Mouse (Mus musculus) midbrain, postnatal 0 days (tissue): ENCODE measurements at regions not wholly inside any gene's neighbourhood (a gene's known extent, or its start where the extent isn't known, plus 50 kb on each side); places are given as distances from the start of the nearest gene placed in this dataset.

Source experiments
- ATAC-seq: fragments of 200-750 bp; cut with Nextera tagmentation; 2 replicates; pipeline ENCODE4 v1.8.0; 2017; ENCODE audit warnings: moderate number of reproducible peaks, mild to moderate bottlenecking, moderate TSS enrichment, moderate library complexity; ENCODE audit not compliant: low FRiP score
- DNase-seq: peaks from one replicate; pipeline ENCODE4 v3.0.0-alpha.2; 2015; ENCODE audit warnings: low spot score
- H3K27ac ChIP-seq: fragments of 300-500 bp; sonication (generic); 2 replicates; pipeline ENCODE4 v1.5.1; 2014; ENCODE audit warnings: low read depth, mild to moderate bottlenecking, low read length, mixed read lengths
- H3K27me3 ChIP-seq: fragments of 300-500 bp; sonication (generic); 2 replicates; pipeline ENCODE4 v1.6.1; 2014; ENCODE audit warnings: low read length, control low read depth, mixed read lengths; ENCODE audit not compliant: insufficient read depth
- H3K36me3 ChIP-seq: fragments of 300-500 bp; sonication (generic); 2 replicates; pipeline ENCODE4 v1.6.1; 2014; ENCODE audit warnings: low read length, control low read depth, mixed read lengths; ENCODE audit not compliant: insufficient read depth
- H3K4me1 ChIP-seq: fragments of 300-500 bp; sonication (generic); 2 replicates; pipeline ENCODE4 v1.6.1; 2014; ENCODE audit warnings: mild to moderate bottlenecking, control low read depth, antibody characterized with exemption, low read length, mixed read lengths; ENCODE audit not compliant: insufficient read depth
- H3K4me2 ChIP-seq: fragments of 300-500 bp; sonication (generic); 2 replicates; pipeline ENCODE4 v1.6.1; 2014; ENCODE audit warnings: low read depth, mild to moderate bottlenecking, low read length, mixed read lengths; ENCODE audit not compliant: poor library complexity, severe bottlenecking
- H3K4me3 ChIP-seq: fragments of 300-500 bp; sonication (generic); 2 replicates; pipeline ENCODE4 v1.5.1; 2014; ENCODE audit warnings: low read depth, mild to moderate bottlenecking, low read length, moderate library complexity
- H3K9ac ChIP-seq: fragments of 300-500 bp; sonication (generic); replicated peaks from 2 replicates; pipeline ENCODE4 v1.6.1; 2014; ENCODE audit warnings: mild to moderate bottlenecking, low read length, moderate library complexity, mixed read lengths; ENCODE audit not compliant: poor library complexity, severe bottlenecking
- H3K9me3 ChIP-seq: fragments of 300-500 bp; sonication (generic); 2 replicates; pipeline ENCODE4 v1.6.1; 2016; ENCODE audit warnings: low read length, control low read depth
- CTCF ChIP-seq: IDR thresholded peaks from 2 replicates; pipeline ENCODE4 v1.5.1; 2016; ENCODE audit warnings: antibody characterized with exemption, mild to moderate bottlenecking
- WGBS: fragments of 180-500 bp; shearing (Covaris S2); extraction: QIAGEN DNeasy Blood & Tissue Kit; methylation state at CpG from one replicate; pipeline ENCODE4 v1.1.7; 2014; 5-methylcytosine and 5-hydroxymethylcytosine counted together

- TF ChIP-seq CTCF, result no peak
- Histone ChIP-seq H3K9me3 (no peaks in the 10 kb centered on the region), H3K4me1 (no peaks in the 10 kb centered on the region), H3K4me2 (no peak overlapping the region), H3K27me3 (no peaks in the 10 kb centered on the region), H3K27ac (no peak overlapping the region), H3K4me3 (no peak overlapping the region), H3K36me3 (no peaks in the 10 kb centered on the region), H3K9ac (no peak overlapping the region)
- DNase-seq (no peak), ATAC-seq (no peak)
- whole genome bisulfite sequencing, result 88% methylated on average over 4 of the region's 4 CpGs
Measured at GRCm38 (mm10) chr14:36316418-36317111, 221.8 kb downstream of the 4930474N05Rik start.

DNA sequence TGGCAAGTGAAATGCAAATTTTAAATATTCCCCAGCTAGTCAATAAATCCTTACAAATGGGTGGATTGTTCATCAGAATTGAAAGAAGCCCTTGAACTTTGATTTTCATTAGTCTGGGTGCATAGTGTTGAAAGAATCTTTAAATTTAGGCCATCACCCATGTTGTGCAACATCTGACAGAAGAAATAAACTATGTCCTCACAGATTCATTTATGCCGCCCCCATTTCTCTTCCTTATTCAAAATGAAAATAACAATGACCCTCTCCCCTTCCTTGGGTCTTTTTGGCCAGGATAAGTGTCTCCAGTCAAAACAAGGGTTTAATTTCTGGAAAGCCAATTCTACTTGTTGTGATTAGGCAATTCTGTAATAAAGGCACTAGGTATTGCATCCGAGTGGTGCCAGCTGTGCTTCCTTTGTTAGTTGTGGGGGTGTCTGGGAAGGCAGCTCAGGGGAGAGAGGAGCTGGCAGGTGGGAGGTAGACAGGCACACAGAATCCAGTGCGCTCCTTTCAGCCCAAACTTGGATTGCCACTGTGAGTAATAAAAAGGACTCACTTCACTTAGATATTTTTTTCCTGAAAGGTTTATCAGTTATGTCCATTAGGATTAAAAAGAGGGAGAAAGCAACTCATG, 233.7 kb downstream of the 4930474N05Rik start:
- no peak overlapping the region for H3K4me3 ChIP-seq
- H3K27me3 ChIP-seq, result no peaks in the 10 kb centered on the region
- no peak overlapping the region for H3K27ac ChIP-seq
- no peak overlapping the region for H3K4me2 ChIP-seq
- no peak for ATAC-seq
- no peaks in the 10 kb centered on the region for H3K4me1 ChIP-seq
- H3K9ac ChIP-seq, result no peak overlapping the region
- H3K36me3 ChIP-seq, result no peaks in the 10 kb centered on the region
- no peak for DNase-seq
- 61% methylated on average over 3 of the region's 3 CpGs for WGBS
- no peak for TF ChIP-seq CTCF
- H3K9me3 ChIP-seq, result no peaks in the 10 kb centered on the region

- 89% methylated on average over 1 of the region's 1 CpGs for WGBS
- DNase-seq (no peak), ATAC-seq (no peak)
- no peaks in the 10 kb centered on the region for H3K27me3 ChIP-seq
- no peaks in the 10 kb centered on the region for H3K4me1 ChIP-seq
- no peak overlapping the region for H3K9ac ChIP-seq
- TF ChIP-seq CTCF, result no peak
- H3K27ac ChIP-seq, result no peak overlapping the region
- no peak overlapping the region for H3K4me3 ChIP-seq
- no peaks in the 10 kb centered on the region for H3K9me3 ChIP-seq
- no peak overlapping the region for H3K4me2 ChIP-seq
- no peaks in the 10 kb centered on the region for H3K36me3 ChIP-seq
Measured at GRCm38 (mm10) chr14:36340832-36341231, 246.1 kb downstream of the 4930474N05Rik start.
